Mouse (Mus musculus) forebrain, embryonic 11.5 days (tissue): ENCODE measurements around the gene Kcnj14. TPM values are rescaled to one million over a fixed set of nuclear protein-coding genes. Genes with fewer than 3 reads are reported as not detected.
A peak's percentile ranks its signal among the peaks of the same experiment; 100 is the strongest.

Source experiments
- ATAC-seq: fragments of 200-750 bp; cut with Nextera tagmentation; replicated peaks from 2 replicates; pipeline ENCODE4 v1.8.0; 2017; ENCODE audit warnings: moderate TSS enrichment; ENCODE audit not compliant: low FRiP score
- DNase-seq: peaks from one replicate; pipeline ENCODE4 v3.0.0-alpha.2; 2017; ENCODE audit warnings: low spot score
- H3K27ac ChIP-seq: fragments of 300-500 bp; sonication (generic); 2 replicates; pipeline ENCODE4 v1.5.1; 2014; ENCODE audit warnings: low read depth, low read length
- H3K27me3 ChIP-seq: fragments of 300-500 bp; sonication (generic); 2 replicates; pipeline ENCODE4 v1.6.1; 2014; ENCODE audit warnings: mild to moderate bottlenecking, low read length, mixed read lengths; ENCODE audit not compliant: control insufficient read depth, insufficient read depth
- H3K36me3 ChIP-seq: fragments of 300-500 bp; sonication (generic); 2 replicates; pipeline ENCODE4 v1.6.1; 2014; ENCODE audit warnings: mild to moderate bottlenecking, low read length, moderate library complexity, mixed read lengths; ENCODE audit not compliant: control insufficient read depth, insufficient read depth
- H3K4me1 ChIP-seq: fragments of 300-500 bp; sonication (generic); replicated peaks from 2 replicates; pipeline ENCODE4 v1.6.1; 2014; ENCODE audit warnings: low read length, mixed read lengths; ENCODE audit not compliant: control insufficient read depth, insufficient read depth
- H3K4me2 ChIP-seq: fragments of 300-500 bp; sonication (generic); 2 replicates; pipeline ENCODE4 v1.6.1; 2014; ENCODE audit warnings: low read depth, mild to moderate bottlenecking, low read length, moderate library complexity, mixed read lengths; ENCODE audit not compliant: severe bottlenecking
- H3K4me3 ChIP-seq: fragments of 300-500 bp; sonication (generic); 2 replicates; pipeline ENCODE4 v1.5.1; 2014; ENCODE audit warnings: low read depth, low read length
- H3K9ac ChIP-seq: fragments of 300-500 bp; sonication (generic); 2 replicates; pipeline ENCODE4 v1.6.1; 2014; ENCODE audit warnings: low read length
- H3K9me3 ChIP-seq: fragments of 300-500 bp; sonication (generic); 2 replicates; pipeline ENCODE4 v1.6.1; 2016; ENCODE audit warnings: low read length, mixed read lengths; ENCODE audit not compliant: control insufficient read depth
- WGBS: fragments of 180-500 bp; shearing (Covaris S2); extraction: QIAGEN DNeasy Blood & Tissue Kit; methylation state at CpG from one replicate; pipeline ENCODE4 v1.1.7; 2014; 5-methylcytosine and 5-hydroxymethylcytosine counted together
- polyA plus RNA-seq: library from polyadenylated mRNA; unstranded; fragments of >200 nt; fragmentation: Nextera tagmentation; extraction: Ambion mirVana; gene quantifications from 2 replicates; pipeline ENCODE4 v1.2.1, GENCODE M21; 2014

Kcnj14 gene
- polyA plus RNA-seq, 1 experiment from 2014 or later: 0.37 TPM

- H3K36me3 ChIP-seq: peaks cover 2% of the 10 kb centered on the region; the same call in 1 of the 2 replicates
- no peak overlapping the region for H3K4me3 ChIP-seq
- no peak overlapping the region for H3K9ac ChIP-seq
- H3K27me3 ChIP-seq: peaks cover 14% of the 10 kb centered on the region
- ATAC-seq: no peak
- WGBS: 36% methylated on average over 6 of the region's 6 CpGs
- H3K9me3 ChIP-seq: no peaks in the 10 kb centered on the region
- H3K27ac ChIP-seq: no peak overlapping the region
- DNase-seq: no peak
- no peak overlapping the region for H3K4me2 ChIP-seq
- peaks cover 14% of the 10 kb centered on the region for H3K4me1 ChIP-seq
Observed at GRCm38 (mm10) chr7:45796950-45797349, 27.6 kb downstream of the Kcnj14 start.

- no peaks in the 10 kb centered on the region for H3K9me3 ChIP-seq
- H3K36me3 ChIP-seq: peaks cover 4% of the 10 kb centered on the region
- no peak overlapping the region for H3K9ac ChIP-seq
- H3K27ac ChIP-seq: no peak overlapping the region
- H3K4me3 ChIP-seq: no peak overlapping the region
- H3K4me2 ChIP-seq: no peak overlapping the region
- no peak for ATAC-seq
- peaks cover 14% of the 10 kb centered on the region for H3K27me3 ChIP-seq
- 93% methylated on average over 29 of the region's 29 CpGs for WGBS
- peak; percentile 52 for DNase-seq
- H3K4me1 ChIP-seq: peaks cover 11% of the 10 kb centered on the region
Observed at GRCm38 (mm10) chr7:45794971-45795370, 29.6 kb downstream of the Kcnj14 start.

- H3K36me3 ChIP-seq: peaks cover 12% of the 10 kb centered on the region
- WGBS: 85% methylated on average over 33 of the region's 44 CpGs
- H3K9me3 ChIP-seq: no peaks in the 10 kb centered on the region
- H3K27me3 ChIP-seq: peaks cover 11% of the 10 kb centered on the region
- no peak overlapping the region for H3K9ac ChIP-seq
- peaks cover 11% of the 10 kb centered on the region for H3K4me1 ChIP-seq
- no peak for ATAC-seq
- H3K27ac ChIP-seq: no peak overlapping the region
- H3K4me2 ChIP-seq: no peak overlapping the region
- no peak overlapping the region for H3K4me3 ChIP-seq
- peak; percentile 53 for DNase-seq
Observed at GRCm38 (mm10) chr7:45793969-45794585, 30.5 kb downstream of the Kcnj14 start.

GRCm38 (mm10) chr7:45793240-45793639, 31.3 kb downstream of the Kcnj14 start:
- peaks cover 7% of the 10 kb centered on the region for H3K27me3 ChIP-seq
- ATAC-seq: no peak

GRCm38 (mm10) chr7:45791756-45792490, 32.7 kb downstream of the Kcnj14 start:
- H3K27ac ChIP-seq: no peak overlapping the region
- no peak overlapping the region for H3K9ac ChIP-seq
- peaks cover 15% of the 10 kb centered on the region for H3K36me3 ChIP-seq
- H3K4me3 ChIP-seq: no peak overlapping the region
- no peak for ATAC-seq
- H3K9me3 ChIP-seq: no peaks in the 10 kb centered on the region
- H3K27me3 ChIP-seq: peaks cover 2% of the 10 kb centered on the region
- no peak for DNase-seq
- H3K4me2 ChIP-seq: no peak overlapping the region
- H3K4me1 ChIP-seq: peaks cover 3% of the 10 kb centered on the region; the same call in 1 of the 2 replicates
- 84% methylated on average over 17 of the region's 17 CpGs for WGBS

More at GRCm38 (mm10) chr7:45793240-45793639, 31.3 kb downstream of the Kcnj14 start:
- Histone ChIP-seq H3K4me1 (peaks cover 7% of the 10 kb centered on the region), H3K36me3 (peaks cover 13% of the 10 kb centered on the region), H3K4me2 (no peak overlapping the region), H3K9ac (no peak overlapping the region), H3K27ac (no peak overlapping the region), H3K9me3 (no peaks in the 10 kb centered on the region), H3K4me3 (no peak overlapping the region)
- peak; percentile 50 for DNase-seq
- WGBS: 85% methylated on average over 24 of the region's 24 CpGs

- Histone ChIP-seq H3K9me3 (no peaks in the 10 kb centered on the region), H3K27ac (no peak overlapping the region), H3K27me3 (no peaks in the 10 kb centered on the region), H3K4me3 (no peak overlapping the region), H3K36me3 (peaks cover 15% of the 10 kb centered on the region), H3K4me2 (no peak overlapping the region), H3K4me1 (peaks cover 9% of the 10 kb centered on the region), H3K9ac (no peak overlapping the region)
- no peak for ATAC-seq
- WGBS: 83% methylated on average over 6 of the region's 6 CpGs
- no peak for DNase-seq
Observed at GRCm38 (mm10) chr7:45790721-45791120, 33.9 kb downstream of the Kcnj14 start.

- Histone ChIP-seq H3K9ac (no peak overlapping the region), H3K36me3 (peaks cover 15% of the 10 kb centered on the region), H3K9me3 (no peaks in the 10 kb centered on the region), H3K27ac (no peak overlapping the region), H3K4me2 (no peak overlapping the region), H3K4me1 (peaks cover 20% of the 10 kb centered on the region), H3K27me3 (no peaks in the 10 kb centered on the region), H3K4me3 (no peak overlapping the region)
- 90% methylated on average over 22 of the region's 22 CpGs for WGBS
- ATAC-seq: no peak
- DNase-seq: peak; percentile 49
Observed at GRCm38 (mm10) chr7:45787642-45788041, 36.9 kb downstream of the Kcnj14 start.

GRCm38 (mm10) chr7:45786661-45787413, 37.7 kb downstream of the Kcnj14 start:
- Histone ChIP-seq H3K36me3 (peaks cover 15% of the 10 kb centered on the region), H3K4me3 (peak overlapping the region; percentile 92), H3K9me3 (no peaks in the 10 kb centered on the region), H3K9ac (peak overlapping the region; percentile 85), H3K4me2 (peak overlapping the region; percentile 88), H3K27ac (no peak overlapping the region), H3K4me1 (peaks cover 20% of the 10 kb centered on the region), H3K27me3 (no peaks in the 10 kb centered on the region)
- peak; percentile 11; the same call in 1 of the 2 replicates for ATAC-seq
- DNase-seq: peak; percentile 75
- WGBS: 10% methylated on average over 17 of the region's 17 CpGs
